Mouse (Mus musculus) neural tube, embryonic 14.5 days (tissue): ENCODE results near the gene Ndufa7. TPM values are rescaled to one million over a fixed set of nuclear protein-coding genes. Genes with fewer than 3 reads are reported as not detected.

Experiments
- ATAC-seq: fragments of 200-750 bp; cut with Nextera tagmentation; 2 replicates; pipeline ENCODE4 v1.8.0; 2017; ENCODE audit warnings: low read depth, mild to moderate bottlenecking, moderate TSS enrichment, moderate library complexity
- H3K27ac ChIP-seq: fragments of 300-500 bp; sonication (generic); 2 replicates; pipeline ENCODE4 v1.5.1; 2014; ENCODE audit warnings: low read depth, mild to moderate bottlenecking, control low read depth, low read length, moderate library complexity, mixed read lengths
- H3K27me3 ChIP-seq: fragments of 300-500 bp; sonication (generic); 2 replicates; pipeline ENCODE4 v1.6.1; 2014; ENCODE audit warnings: low read length; ENCODE audit not compliant: control insufficient read depth, insufficient read depth
- H3K36me3 ChIP-seq: fragments of 300-500 bp; sonication (generic); 2 replicates; pipeline ENCODE4 v1.6.1; 2014; ENCODE audit warnings: low read length, mixed read lengths; ENCODE audit not compliant: control insufficient read depth, insufficient read depth
- H3K4me1 ChIP-seq: fragments of 300-500 bp; sonication (generic); 2 replicates; pipeline ENCODE4 v1.6.1; 2014; ENCODE audit warnings: low read length; ENCODE audit not compliant: control insufficient read depth, insufficient read depth
- H3K4me2 ChIP-seq: fragments of 300-500 bp; sonication (generic); 2 replicates; pipeline ENCODE4 v1.6.1; 2014; ENCODE audit warnings: mild to moderate bottlenecking, low read depth, low read length, control low read depth
- H3K4me3 ChIP-seq: fragments of 300-500 bp; sonication (generic); 2 replicates; pipeline ENCODE4 v1.5.1; 2014; ENCODE audit warnings: low read depth, low read length, control low read depth, mixed read lengths
- H3K9ac ChIP-seq: fragments of 300-500 bp; sonication (generic); replicated peaks from 2 replicates; pipeline ENCODE4 v1.6.1; 2014; ENCODE audit warnings: low read depth, mild to moderate bottlenecking, control low read depth, low read length, mixed read lengths
- H3K9me3 ChIP-seq: fragments of 300-500 bp; sonication (generic); 2 replicates; pipeline ENCODE4 v1.6.1; 2016; ENCODE audit warnings: low read length; ENCODE audit not compliant: control insufficient read depth
- WGBS: fragments of 180-500 bp; shearing (Covaris S2); extraction: QIAGEN DNeasy Blood & Tissue Kit; methylation state at CpG from one replicate; pipeline ENCODE4 v1.1.7; 2014; 5-methylcytosine and 5-hydroxymethylcytosine counted together
- polyA plus RNA-seq: library from polyadenylated mRNA; unstranded; fragments of >200 nt; fragmentation: Nextera tagmentation; extraction: Ambion mirVana; gene quantifications from 2 replicates; pipeline ENCODE4 v1.2.1, GENCODE M21; 2014

The Ndufa7 gene
- polyA plus RNA-seq, 1 experiment from 2014 or later = 591 TPM

GRCm38 (mm10) chr17:33807181-33807888 lies 17.0 kb upstream of the Ndufa7 start:
- H3K9me3 ChIP-seq = no peaks in the 10 kb centered on the region
- H3K4me1 ChIP-seq = no peaks in the 10 kb centered on the region
- no peak overlapping the region for H3K27ac ChIP-seq
- H3K4me3 ChIP-seq = no peak overlapping the region
- no peak for ATAC-seq
- H3K9ac ChIP-seq = no peak overlapping the region
- H3K4me2 ChIP-seq = no peak overlapping the region
- 0 out of 2 replicates have a peak, but pooled peaks cover 4% of the 10 kb centered on the region for H3K27me3 ChIP-seq
- 63% methylated on average over 8 of the region's 9 CpGs for WGBS
- H3K36me3 ChIP-seq = no peaks in the 10 kb centered on the region

- Histone ChIP-seq H3K4me1 (no peaks in the 10 kb centered on the region), H3K27ac (no peak overlapping the region), H3K9ac (no peak overlapping the region), H3K4me2 (no peak overlapping the region), H3K27me3 (0 out of 2 replicates have a peak, but pooled peaks cover 4% of the 10 kb centered on the region), H3K9me3 (no peaks in the 10 kb centered on the region), H3K4me3 (no peak overlapping the region), H3K36me3 (no peaks in the 10 kb centered on the region)
- no peak for ATAC-seq
- 46% methylated on average over 10 of the region's 10 CpGs for WGBS
These were observed 16.2 kb upstream of the Ndufa7 start for GRCm38 (mm10) chr17:33808192-33808591.

DNA sequence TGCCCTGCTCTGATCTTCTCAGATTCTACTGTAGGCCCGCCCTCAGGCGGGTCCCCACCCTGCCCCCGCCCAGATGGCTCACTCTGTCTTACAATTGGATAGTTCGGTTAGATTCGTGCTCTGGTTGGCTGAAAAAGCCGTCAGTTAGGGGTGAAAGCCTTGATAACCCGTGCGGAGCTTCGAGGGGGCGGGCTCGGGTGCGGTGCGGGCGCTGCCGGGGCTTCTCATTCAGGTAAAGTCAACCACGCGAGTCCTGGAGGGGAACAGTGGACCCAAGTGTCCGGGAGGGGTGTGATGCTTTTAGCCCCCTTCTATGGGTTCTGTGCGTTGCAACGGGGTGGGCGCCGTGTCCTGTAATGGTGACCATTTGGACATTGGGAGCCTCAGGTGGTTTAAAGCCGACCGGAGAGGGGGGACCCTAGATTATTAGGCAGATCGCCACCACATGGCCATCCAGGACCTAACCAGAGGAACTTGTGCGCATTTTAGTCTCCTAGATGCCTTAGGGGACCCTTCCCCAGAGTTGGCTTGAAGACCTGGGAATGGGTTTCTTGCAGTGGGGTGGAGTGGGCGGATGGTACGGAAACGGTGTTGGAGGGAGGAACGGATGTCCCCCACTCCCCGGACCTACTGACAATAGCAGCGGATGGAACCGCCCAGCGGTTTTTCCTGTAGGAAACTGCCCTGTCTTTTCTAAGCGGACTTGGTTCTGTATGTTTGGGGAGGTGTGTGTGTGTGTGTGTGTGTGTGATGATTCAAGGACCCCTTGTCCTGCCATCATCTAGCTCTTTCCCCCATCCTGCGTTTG lies 13.8 kb upstream of the Ndufa7 start, which contains the start of gene Kank3:
TSS of gene Kank3 (plus strand) at position 186 of the 808 bp plus-strand sequence.
- H3K4me3 ChIP-seq = peak within 1 kb of the TSS; percentile 41
- H3K9ac ChIP-seq = peak within 1 kb of the TSS; percentile 56
- no peaks in the 10 kb centered on the region for H3K36me3 ChIP-seq
- ATAC-seq = peak; percentile 98
- H3K4me2 ChIP-seq = peak within 1 kb of the TSS; percentile 66
- no peaks in the 10 kb centered on the region for H3K9me3 ChIP-seq
- H3K27me3 ChIP-seq = 0 out of 2 replicates have a peak, but pooled peaks cover 4% of the 10 kb centered on the region
- H3K27ac ChIP-seq = no peak within 1 kb of the TSS
- H3K4me1 ChIP-seq = no peaks in the 10 kb centered on the region
- WGBS = 1% methylated on average over 36 of the region's 36 CpGs

- peak overlapping the region; percentile 41 for H3K4me3 ChIP-seq
- H3K9me3 ChIP-seq = no peaks in the 10 kb centered on the region
- 0 out of 2 replicates have a peak, but pooled peaks cover 4% of the 10 kb centered on the region for H3K27me3 ChIP-seq
- H3K36me3 ChIP-seq = no peaks in the 10 kb centered on the region
- peak overlapping the region; percentile 66 for H3K4me2 ChIP-seq
- no peaks in the 10 kb centered on the region for H3K4me1 ChIP-seq
- H3K27ac ChIP-seq = no peak overlapping the region
- 0 out of 2 replicates have a peak overlapping the region, but pooled peaks have one; percentile 25 for H3K9ac ChIP-seq
- no peak for ATAC-seq
- WGBS = 24% methylated on average over 7 of the region's 7 CpGs
These were observed 13.2 kb upstream of the Ndufa7 start for GRCm38 (mm10) chr17:33811142-33811516.

DNA sequence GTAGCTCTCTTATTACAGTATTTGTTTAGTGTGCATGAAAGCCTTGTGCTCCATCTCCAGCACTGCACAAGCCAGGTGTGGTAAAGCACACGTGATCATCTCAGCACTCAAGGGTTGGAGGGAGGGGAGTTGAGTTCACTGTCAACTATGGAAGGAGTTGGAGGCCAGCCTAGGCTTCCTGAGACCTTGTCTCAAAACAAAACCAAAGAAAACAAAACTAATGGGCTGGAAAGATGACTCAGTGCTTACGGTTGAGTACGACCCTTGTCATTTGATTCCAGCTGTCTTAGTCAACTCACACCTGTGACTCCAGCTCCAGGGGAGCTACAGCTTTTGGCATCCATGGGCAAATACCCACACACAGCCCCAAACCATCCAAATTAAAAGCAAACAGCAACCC lies 11.9 kb upstream of the Ndufa7 start:
- Histone ChIP-seq H3K36me3 (no peaks in the 10 kb centered on the region), H3K4me3 (no peak overlapping the region), H3K4me2 (no peak overlapping the region), H3K27ac (no peak overlapping the region), H3K4me1 (0 out of 2 replicates have a peak, but pooled peaks cover 5% of the 10 kb centered on the region), H3K9ac (no peak overlapping the region), H3K27me3 (0 out of 2 replicates have a peak, but pooled peaks cover 4% of the 10 kb centered on the region), H3K9me3 (no peaks in the 10 kb centered on the region)
- WGBS = 54% methylated on average over 3 of the region's 3 CpGs
- ATAC-seq = no peak

DNA sequence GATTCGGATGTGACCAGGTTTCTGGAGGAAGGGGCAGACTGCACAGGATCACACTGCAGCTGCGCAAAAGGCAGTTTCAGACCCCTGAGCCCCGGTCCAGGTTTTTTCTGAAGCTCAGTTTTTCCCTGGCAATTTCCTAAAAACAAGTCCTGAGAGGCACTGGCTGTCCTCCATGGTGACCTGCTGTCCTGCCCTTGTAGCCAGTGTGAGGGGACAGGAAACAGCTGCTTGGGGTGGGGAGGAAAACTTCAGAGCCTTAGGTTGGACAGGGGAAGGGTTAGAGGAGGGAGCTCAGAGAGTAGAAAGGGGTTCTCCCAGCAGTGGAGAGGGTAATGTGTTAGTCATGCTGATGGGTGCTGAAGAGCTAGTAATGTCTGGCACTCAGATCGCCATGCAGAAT lies 11.4 kb upstream of the Ndufa7 start:
- Histone ChIP-seq H3K36me3 (no peaks in the 10 kb centered on the region), H3K4me3 (no peak overlapping the region), H3K4me2 (no peak overlapping the region), H3K27ac (no peak overlapping the region), H3K4me1 (0 out of 2 replicates have a peak, but pooled peaks cover 8% of the 10 kb centered on the region), H3K9ac (no peak overlapping the region), H3K27me3 (0 out of 2 replicates have a peak, but pooled peaks cover 4% of the 10 kb centered on the region), H3K9me3 (no peaks in the 10 kb centered on the region)
- ATAC-seq = no peak
- 68% methylated on average over 4 of the region's 4 CpGs for WGBS

DNA sequence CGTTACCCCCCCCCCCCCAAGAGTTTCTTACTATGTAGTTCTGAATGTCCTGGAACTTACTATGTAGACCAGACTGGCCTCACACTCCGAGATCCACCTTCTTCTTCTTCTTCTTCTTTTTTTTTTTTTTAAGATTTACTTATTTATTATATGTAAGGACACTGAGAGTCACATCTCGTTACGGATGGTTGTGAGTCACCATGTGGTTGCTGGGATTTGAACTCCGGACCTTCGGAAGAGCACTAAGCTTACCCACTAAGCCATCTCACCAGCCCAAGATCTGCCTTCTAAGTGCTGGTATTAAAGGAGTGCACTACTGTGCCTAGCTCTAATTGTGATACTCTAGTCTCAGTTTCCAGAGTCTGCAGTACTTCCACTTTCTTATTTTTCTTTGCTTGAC lies 9.0 kb upstream of the Ndufa7 start:
- Histone ChIP-seq H3K4me2 (no peak overlapping the region), H3K27ac (no peak overlapping the region), H3K36me3 (peaks cover 7% of the 10 kb centered on the region; the same call in 1 of the 2 replicates), H3K4me1 (0 out of 2 replicates have a peak, but pooled peaks cover 13% of the 10 kb centered on the region), H3K4me3 (no peak overlapping the region), H3K9ac (no peak overlapping the region), H3K27me3 (0 out of 2 replicates have a peak, but pooled peaks cover 4% of the 10 kb centered on the region), H3K9me3 (no peaks in the 10 kb centered on the region)
- 97% methylated on average over 5 of the region's 6 CpGs for WGBS
- no peak for ATAC-seq

- H3K4me1 ChIP-seq = 0 out of 2 replicates have a peak, but pooled peaks cover 13% of the 10 kb centered on the region
- WGBS = 77% methylated on average over 5 of the region's 5 CpGs
- peak overlapping the region; percentile 92 for H3K4me2 ChIP-seq
- peak overlapping the region; percentile 47 for H3K4me3 ChIP-seq
- no peak overlapping the region for H3K9ac ChIP-seq
- no peaks in the 10 kb centered on the region for H3K27me3 ChIP-seq
- no peak for ATAC-seq
- no peak overlapping the region for H3K27ac ChIP-seq
- no peaks in the 10 kb centered on the region for H3K9me3 ChIP-seq
- peaks cover 17% of the 10 kb centered on the region; the same call in 1 of the 2 replicates for H3K36me3 ChIP-seq
These were observed 7.8 kb upstream of the Ndufa7 start for GRCm38 (mm10) chr17:33816612-33817011.
